Mouse (Mus musculus) kidney, adult 10 weeks (tissue): ENCODE results near the gene Aoc3. TPM values are rescaled to one million over a fixed set of nuclear protein-coding genes. Genes with fewer than 3 reads are reported as not detected.

Source experiments
- polyA plus RNA-seq: library from polyadenylated mRNA; stranded (reverse); fragments of 350-450 nt; fragmentation: Illumina TruSeq; extraction: RNeasy Lipid Tissue Mini Kit (QIAGEN cat#74804); gene quantifications from one replicate; pipeline ENCODE4 v1.2.3, GENCODE M21; 2014; ENCODE audit warnings: low read depth, low replicate concordance

The Aoc3 gene
- 2.3 TPM for polyA plus RNA-seq

DNA sequence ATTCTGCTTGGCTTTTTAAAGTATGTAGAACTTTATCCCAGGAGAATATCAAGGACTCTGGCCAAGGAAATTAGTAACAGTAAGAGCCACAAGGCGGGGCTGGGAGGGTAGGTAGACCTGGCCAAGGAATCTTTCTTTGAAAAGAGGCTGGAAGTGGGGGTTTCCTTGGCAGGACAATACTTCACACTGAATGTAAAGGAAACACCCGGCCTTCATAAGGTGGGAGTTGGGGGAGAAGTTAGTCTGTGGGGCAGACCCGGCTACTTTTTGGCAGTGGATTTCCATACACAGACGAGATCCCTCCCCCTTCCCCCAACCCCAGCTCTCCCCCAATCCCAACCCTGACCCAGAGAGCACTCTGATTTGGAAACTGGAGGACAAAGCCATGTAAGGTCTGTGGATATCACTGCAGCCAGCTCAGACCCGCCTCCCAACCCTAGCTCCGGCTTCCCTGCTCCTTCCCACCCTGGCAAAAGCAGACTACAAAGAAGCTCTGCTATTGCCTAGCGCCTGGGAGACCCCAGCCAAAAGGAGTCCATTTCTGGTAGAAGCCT, at the start of gene Aoc3:
Gene Aoc3, plus strand, starts transcription at position 235 of the 554 bp plus-strand sequence.

DNA sequence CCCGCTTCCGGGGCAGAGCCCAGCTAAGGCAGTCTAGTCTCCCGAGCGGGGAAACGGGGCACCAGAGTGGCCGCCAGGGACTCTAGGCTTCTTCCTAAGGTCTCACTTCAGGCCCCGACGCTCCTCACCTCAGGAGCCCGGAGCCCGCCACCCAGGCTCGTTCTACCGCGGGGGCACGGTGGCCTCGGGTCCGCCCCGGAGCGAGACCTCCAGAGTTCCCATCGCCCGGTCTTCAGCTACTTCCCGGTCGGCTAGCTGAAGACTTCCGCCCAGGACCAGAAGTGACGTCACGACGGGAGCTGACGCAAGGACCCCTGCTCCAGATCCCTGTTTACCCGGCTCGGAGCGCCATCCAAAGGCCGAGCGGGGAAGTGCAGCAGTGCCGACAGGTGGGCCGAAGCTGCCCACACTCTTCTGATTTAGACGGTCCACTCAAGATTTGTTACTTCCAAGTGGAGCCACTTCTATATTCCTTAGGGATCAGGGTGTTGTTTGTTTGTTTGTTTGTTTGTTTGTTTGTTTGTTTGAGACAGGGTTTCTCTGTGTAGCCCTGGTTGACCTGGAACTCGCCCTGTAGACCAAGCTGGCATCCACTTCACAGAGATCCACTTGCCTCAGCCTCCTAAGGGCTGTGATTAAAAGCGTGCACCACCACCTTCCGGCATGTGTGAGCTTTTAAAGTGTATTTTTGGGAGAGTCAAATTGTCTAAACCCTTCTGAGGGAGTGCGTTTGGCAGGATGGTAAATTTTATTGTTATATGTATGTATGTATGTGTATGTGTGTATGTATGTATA, 28.2 kb upstream of the Aoc3 start, which contains the start of gene Becn1:
Gene Becn1, minus strand, starts transcription at position 283 of the 795 bp plus-strand sequence.

DNA sequence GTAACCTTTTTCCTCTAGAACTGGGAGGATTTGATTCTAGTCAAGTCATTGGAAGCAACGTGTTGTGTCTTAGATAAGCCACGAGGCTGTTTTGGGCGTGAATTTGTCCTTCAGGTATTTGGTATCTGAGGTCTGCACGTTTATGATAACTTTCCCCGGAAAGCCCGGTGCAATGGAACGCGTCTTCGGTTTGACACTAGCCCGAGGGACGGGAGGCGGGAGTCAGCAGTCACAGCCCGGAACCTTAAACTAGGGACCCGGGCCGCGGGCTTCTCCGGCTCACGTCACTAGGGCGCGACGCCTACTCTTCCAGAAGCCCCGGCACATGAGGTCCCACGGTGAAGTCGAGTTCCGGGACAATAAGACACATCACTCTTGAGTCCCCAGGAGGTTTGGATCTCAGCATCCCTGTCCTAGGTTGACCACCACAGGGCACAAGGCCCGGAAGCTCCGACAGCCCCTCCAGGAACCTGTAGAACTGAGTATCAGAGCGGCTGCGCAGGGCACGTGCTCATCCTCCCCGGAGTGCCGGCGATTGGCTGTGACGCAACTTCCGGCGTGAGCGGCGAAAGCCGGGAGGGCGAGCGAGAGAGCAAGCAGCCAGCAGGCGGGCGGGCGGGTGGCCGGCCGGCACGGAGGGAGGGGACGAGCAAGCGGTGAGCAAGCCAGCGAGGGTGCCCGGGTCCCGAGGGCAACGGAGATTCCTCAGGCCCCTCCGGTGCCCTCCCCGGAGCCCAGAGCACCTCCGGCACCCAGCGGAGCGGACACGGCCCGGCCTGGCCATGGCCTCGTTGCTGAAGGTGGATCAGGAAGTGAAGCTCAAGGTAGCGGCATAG, 14.5 kb upstream of the Aoc3 start, which contains the start of gene Psme3:
Gene Psme3, plus strand, starts transcription at position 549 of the 836 bp plus-strand sequence.

DNA sequence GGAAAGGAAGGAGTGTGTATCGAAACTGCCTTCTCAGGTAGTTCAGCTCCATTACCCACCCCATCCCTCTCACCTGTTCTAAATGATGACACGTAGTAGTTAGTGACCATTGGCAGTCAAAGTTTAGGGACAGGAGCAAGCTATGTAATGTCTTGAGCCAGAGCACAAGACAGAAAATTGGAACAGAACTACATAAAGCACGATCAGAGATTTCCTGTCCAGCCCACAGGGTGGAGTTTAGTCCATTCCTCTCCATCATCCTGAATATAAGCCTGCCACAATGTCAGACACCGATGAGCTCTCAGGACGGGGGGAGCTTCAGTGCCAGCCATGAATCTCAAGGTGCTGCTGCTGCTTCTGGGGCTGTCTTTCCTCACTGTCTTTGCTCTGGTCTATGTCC, 5.6 kb upstream of the Aoc3 start, which contains the start of gene Aoc2:
Gene Aoc2, plus strand, starts transcription at position 301 of the 400 bp plus-strand sequence.

DNA sequence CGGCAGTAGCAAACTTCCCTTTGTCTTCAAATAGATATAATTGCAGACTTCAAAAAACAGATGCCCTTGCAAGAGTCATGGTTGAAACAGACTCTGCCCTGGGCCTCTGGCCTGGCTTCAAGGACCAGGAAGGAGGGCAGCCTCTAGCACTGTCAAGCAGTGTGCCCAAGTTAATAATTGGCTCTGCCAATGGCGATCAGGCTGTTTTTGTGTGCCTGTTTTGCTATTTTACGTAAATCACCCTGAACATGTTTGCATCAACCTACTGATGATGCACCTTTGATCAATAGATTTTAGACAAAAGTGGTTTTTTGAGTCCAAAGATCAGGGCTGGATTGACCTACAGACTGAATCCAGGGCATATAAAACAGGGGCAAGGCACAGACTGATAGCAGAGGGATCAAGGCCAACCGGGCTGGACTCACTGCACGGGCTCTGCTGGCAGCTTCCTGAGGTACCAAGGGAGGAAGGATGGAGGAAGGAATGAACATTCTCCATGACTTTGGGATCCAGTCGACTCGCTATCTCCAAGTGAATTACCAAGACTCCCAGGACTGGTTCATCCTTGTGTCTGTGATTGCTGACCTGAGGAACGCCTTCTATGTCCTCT, 37.0 kb downstream of the Aoc3 start, which contains the start of gene G6pc:
Gene G6pc, plus strand, starts transcription at position 236 of the 610 bp plus-strand sequence.

Other genes with a start within 250 kb of the Aoc3 start
- 7.6 TPM for gene Coasy, start 248.0 kb upstream of the Aoc3 start, polyA plus RNA-seq
- 48.5 TPM for gene Mlx, start 243.3 kb upstream of the Aoc3 start, polyA plus RNA-seq
- 3.7 TPM for gene Psmc3ip, start 235.2 kb upstream of the Aoc3 start, polyA plus RNA-seq
- 37.4 TPM for gene Retreg3, start 210.7 kb upstream of the Aoc3 start, polyA plus RNA-seq
- 0.36 TPM for gene Tubg1, start 210.7 kb upstream of the Aoc3 start, polyA plus RNA-seq
- not detected for gene Tubg2, start 174.7 kb upstream of the Aoc3 start, polyA plus RNA-seq
- not detected for gene Cntnap1, start 160.1 kb upstream of the Aoc3 start, polyA plus RNA-seq
- not detected for gene Plekhh3, start 159.3 kb upstream of the Aoc3 start, polyA plus RNA-seq
- not detected for gene Ccr10, start 155.2 kb upstream of the Aoc3 start, polyA plus RNA-seq
- 30.4 TPM for gene Ezh1, start 104.1 kb upstream of the Aoc3 start, polyA plus RNA-seq
- gene Ramp2, start 84.6 kb upstream of the Aoc3 start, polyA plus RNA-seq: 6.7 TPM
- gene Vps25, start 76.9 kb upstream of the Aoc3 start, polyA plus RNA-seq: 115 TPM
- 2.6 TPM for gene Wnk4, start 70.0 kb upstream of the Aoc3 start, polyA plus RNA-seq
- 4.6 TPM for gene Cntd1, start 51.6 kb upstream of the Aoc3 start, polyA plus RNA-seq
- 13.9 TPM for gene Coa3, start 51.5 kb upstream of the Aoc3 start, polyA plus RNA-seq
- gene Becn1, start 28.3 kb upstream of the Aoc3 start, polyA plus RNA-seq: 96.1 TPM
- 180 TPM for gene Psme3, start 14.4 kb upstream of the Aoc3 start, polyA plus RNA-seq
- 0.28 TPM for gene Aoc2, start 5.5 kb upstream of the Aoc3 start, polyA plus RNA-seq
- gene G6pc, start 37.0 kb downstream of the Aoc3 start, polyA plus RNA-seq: 542 TPM
- gene Aarsd1, start 87.0 kb downstream of the Aoc3 start, polyA plus RNA-seq: 10.7 TPM
- gene Gm27029, start 94.2 kb downstream of the Aoc3 start, polyA plus RNA-seq: 0.81 TPM
- gene Rundc1, start 94.5 kb downstream of the Aoc3 start, polyA plus RNA-seq: 3.9 TPM
- gene Ptges3l, start 94.7 kb downstream of the Aoc3 start, polyA plus RNA-seq: 2.0 TPM
- 36.8 TPM for gene Rpl27, start 111.7 kb downstream of the Aoc3 start, polyA plus RNA-seq
- gene Ifi35, start 117.8 kb downstream of the Aoc3 start, polyA plus RNA-seq: 0.93 TPM
- 4.5 TPM for gene Rnd2, start 134.4 kb downstream of the Aoc3 start, polyA plus RNA-seq
- gene Vat1, start 135.6 kb downstream of the Aoc3 start, polyA plus RNA-seq: 1.5 TPM
- 0.32 TPM for gene Brca1, start 221.3 kb downstream of the Aoc3 start, polyA plus RNA-seq
- gene Nbr1, start 221.5 kb downstream of the Aoc3 start, polyA plus RNA-seq: 182 TPM